Mouse (Mus musculus): ENCODE data around the gene Elf1. TPM values are rescaled to one million over a fixed set of nuclear protein-coding genes. Genes with fewer than 3 reads are reported as not detected.

Elf1 gene
- 6.1 and 8.5 TPM in 2 replicates for polyA plus RNA-seq (2012; rRNA removed)

GRCm38 (mm10) chr14:79480624-79481338 is at the start of gene Elf1:
Gene Elf1, plus strand, starts transcription at chr14:79481194.

DNA sequence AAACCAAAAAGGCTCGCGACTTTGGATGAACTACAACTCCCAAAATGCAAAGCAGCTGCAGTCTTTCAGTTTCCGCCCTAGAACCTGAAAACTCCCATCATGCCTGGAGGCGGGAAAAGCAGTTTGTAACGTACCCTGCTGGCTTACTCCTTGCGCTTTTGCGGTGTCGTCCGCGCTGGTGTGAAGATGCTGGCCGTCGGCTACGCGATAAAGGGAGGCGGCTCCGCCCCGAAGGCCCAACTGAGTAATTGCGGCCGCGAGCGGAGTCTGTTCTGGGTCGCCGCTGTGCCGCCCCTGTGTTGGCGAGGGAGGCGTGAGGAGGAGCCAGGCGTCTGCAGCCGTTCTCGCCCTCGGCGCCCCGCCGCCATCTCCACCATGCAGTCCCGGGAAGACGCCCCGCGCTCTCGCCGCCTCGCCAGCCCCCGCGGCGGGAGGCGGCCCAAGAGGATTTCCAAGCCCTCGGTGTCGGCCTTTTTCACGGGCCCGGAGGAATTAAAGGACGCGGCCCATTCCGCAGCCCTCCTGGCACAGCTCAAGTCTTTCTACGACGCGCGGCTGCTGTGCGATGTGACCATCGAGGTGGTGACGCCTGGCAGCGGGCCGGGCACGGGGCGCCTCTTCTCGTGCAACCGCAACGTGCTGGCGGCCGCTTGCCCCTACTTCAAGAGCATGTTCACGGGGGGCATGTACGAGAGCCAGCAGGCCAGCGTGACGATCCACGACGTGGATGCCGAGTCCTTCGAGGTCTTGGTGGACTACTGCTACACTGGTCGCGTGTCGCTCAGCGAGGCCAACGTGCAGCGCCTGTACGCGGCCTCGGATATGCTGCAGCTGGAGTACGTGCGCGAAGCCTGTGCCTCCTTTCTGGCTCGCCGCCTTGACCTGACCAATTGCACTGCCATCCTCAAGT is 29.1 kb upstream of the Elf1 start, which contains the start of gene Kbtbd6:
TSS of gene Kbtbd6 (plus strand) at position 155 of the 910 bp plus-strand sequence.

GRCm38 (mm10) chr14:79481339-79482151 is 551 bp downstream of the Elf1 start, which contains the start of gene Wbp4:
Gene Wbp4, minus strand, starts transcription at chr14:79481520.

DNA sequence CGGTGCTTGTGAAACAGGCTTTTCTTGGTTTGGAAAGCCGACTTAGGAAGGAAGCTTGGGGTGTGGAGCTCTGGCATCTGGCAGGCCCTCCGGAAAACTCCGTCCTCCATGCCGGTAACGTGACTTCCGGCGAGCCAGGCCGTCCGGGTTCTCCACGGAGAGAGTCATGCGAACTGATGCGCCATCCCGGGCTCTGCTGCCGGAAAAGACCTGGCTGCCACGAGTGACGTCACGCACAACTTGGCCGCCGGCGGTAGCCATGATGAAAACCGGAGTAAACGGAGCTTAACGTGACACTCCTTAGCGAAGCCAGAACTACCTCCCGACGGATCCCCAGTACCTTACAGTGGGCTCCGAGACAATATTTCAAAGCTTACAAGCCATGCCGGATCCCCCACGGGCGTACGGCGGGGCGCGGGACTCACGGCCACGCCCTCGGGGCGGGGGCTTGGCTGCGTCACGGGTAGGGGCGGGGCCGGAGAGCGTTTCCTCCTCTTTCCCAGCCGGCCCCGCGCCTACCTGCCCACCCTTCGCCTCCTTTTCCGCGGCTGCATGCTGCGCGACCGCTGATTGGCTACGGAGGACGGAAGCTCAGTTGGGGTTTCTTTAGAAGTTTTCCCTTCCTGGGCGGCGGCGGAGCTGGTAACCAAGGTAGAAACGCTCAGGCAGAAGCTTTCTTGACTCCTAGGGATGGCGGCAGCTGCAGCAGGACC is 106.3 kb downstream of the Elf1 start, which contains the start of gene Sugt1:
TSS of gene Sugt1 (plus strand) at position 553 of the 713 bp plus-strand sequence.

Other genes starting within 250 kb of the Elf1 start
- not detected in 2 replicates for gene Zfp957, start 233.8 kb upstream of the Elf1 start, polyA plus RNA-seq (2012; rRNA removed)
- gene Rgcc, start 179.5 kb upstream of the Elf1 start, polyA plus RNA-seq (2012; rRNA removed), result 36.4 and 38.9 TPM in 2 replicates
- gene Naa16, start 90.4 kb upstream of the Elf1 start, polyA plus RNA-seq (2012; rRNA removed), result 24.2 and 25.3 TPM in 2 replicates
- gene Mtrf1, start 83.4 kb upstream of the Elf1 start, polyA plus RNA-seq (2012; rRNA removed), result 6.3 and 7.1 TPM in 2 replicates
- gene Kbtbd7, start 54.7 kb upstream of the Elf1 start, polyA plus RNA-seq (2012; rRNA removed), result 8.4 and 11.1 TPM in 2 replicates
- 3.8 and 3.9 TPM in 2 replicates for gene Kbtbd6, start 29.4 kb upstream of the Elf1 start, polyA plus RNA-seq (2012; rRNA removed)
- 29.7 and 53.5 TPM in 2 replicates for gene Wbp4, start 326 bp downstream of the Elf1 start, polyA plus RNA-seq (2012; rRNA removed)
- 97.9 and 121 TPM in 2 replicates for gene Sugt1, start 106.5 kb downstream of the Elf1 start, polyA plus RNA-seq (2012; rRNA removed)
- 5.7 and 13.1 TPM in 2 replicates for gene Cnmd, start 181.0 kb downstream of the Elf1 start, polyA plus RNA-seq (2012; rRNA removed)